Mouse (Mus musculus) fat pad, adult 2 months (tissue): ENCODE data around the gene Cx3cr1.

Experiments
- DNase-seq: peaks from one replicate; pipeline ENCODE4 v3.0.0-alpha.2; 2011; ENCODE audit warnings: low read depth, low spot score; ENCODE audit errors: extremely low read depth

The Cx3cr1 gene

DNA sequence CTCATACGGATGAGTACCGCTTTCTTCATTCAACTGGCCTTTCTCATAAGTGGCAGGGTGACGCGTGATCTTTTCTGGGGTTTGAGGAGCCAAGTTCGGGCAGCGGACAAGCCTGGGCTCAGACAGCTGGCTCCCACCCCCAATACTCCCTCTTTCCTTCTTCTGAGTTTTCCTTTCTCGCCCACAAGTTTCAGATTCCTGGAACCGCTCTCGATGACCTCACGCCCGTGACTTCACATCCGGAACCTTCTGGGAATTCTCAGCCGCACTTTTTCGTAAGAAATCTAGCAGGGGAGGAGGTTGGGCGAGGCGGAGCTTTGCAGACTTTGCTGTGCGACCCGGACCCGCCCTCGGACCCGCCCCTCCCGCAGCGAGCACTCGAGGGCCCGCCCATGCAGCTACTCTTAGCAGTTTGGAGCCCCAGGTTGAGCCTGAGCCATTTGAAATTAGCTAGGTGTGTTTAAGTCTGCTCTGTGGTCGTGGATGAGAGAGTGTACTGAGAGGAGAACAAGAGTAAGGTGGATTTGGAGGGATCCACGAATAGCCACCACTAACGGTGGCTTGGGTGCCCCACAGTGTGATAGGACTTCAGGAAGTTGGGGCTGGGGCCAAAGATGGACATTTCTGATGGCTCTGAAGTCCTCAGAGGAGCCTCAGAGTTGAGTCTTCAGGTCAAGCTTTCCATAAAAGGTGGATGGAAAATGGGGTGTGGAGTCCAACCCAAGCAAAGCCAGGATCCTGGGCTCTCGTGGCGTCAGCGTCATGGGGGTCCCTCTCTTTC, 67.5 kb downstream of the Cx3cr1 start:
- DNase-seq, result no peak

DNA sequence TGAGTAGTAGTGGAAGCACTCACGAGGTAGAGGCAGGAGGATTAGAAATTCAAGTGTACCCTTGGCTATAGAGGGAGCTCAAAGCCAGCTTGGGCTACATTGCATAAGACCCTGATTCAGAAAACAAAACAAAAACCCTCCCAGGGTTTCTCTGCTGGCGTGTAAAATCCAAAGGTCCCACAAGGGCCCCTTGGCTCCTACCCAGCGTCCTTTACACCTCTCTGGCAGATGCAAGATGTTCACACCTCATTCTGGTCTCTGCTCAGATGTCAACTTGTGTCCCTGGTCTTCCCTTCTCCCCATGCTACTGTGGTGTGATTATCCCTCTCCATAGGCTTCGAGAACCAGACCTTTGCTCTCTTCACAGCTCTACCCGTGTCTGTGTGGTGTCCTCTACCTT, 68.9 kb downstream of the Cx3cr1 start:
- no peak for DNase-seq

DNA sequence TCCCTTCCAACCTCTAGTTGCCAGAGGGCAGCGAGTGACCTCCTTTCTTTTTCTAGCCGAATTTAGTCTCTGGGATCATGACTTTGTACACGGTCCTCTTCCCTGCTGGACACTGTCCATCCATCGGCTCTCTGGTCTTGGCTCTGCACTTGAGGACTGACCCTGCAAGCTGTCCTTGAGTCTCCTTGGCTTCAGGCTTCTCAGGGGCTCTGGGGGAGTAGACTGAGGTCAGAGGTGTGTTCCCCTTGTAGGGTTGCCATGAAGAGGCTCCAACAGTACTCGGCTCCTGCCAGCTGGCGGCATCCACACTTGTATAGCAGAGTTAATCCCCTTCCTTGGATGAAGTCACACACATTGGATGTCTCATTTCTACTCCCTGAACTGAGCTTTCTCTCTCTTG, 70.0 kb downstream of the Cx3cr1 start:
- no peak for DNase-seq

DNA sequence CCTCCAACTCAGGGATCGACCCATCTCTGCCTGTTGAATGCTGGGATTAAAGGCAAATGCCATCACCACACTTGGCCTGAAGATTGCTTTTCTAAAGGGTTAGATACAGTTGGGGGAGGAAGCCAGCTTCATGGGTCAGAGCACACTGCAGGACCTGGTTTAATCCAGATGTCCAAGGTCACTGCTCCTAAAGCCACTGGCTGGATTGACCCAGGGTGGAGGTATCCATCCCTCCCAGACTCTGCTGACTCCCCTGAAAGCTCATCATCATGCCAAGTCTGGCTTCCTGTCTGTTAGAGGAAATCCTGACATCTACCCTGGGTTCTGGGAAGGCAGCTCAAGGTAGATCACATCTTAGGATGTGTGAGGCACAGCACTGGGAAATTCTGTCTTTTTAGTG, 70.9 kb downstream of the Cx3cr1 start:
- no peak for DNase-seq

DNA sequence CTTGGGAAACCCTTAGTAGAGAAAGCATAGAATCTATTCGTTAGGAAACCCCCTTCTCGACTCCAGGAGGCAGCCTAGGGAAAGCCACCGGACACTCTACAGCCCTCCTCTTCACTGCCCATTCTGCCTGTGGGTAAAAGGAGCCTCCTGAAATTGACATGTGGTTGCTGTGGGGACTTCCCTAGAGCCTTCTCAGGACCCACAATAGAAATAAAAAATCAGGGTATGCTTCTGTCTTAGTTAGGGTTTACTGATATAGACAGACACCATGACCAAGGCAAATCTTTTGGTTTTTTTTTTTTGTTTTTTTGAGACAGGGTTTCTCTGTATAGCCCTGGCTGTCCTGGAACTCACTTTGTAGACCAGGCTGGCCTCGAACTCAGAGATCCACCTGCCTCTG, 73.6 kb downstream of the Cx3cr1 start:
- no peak for DNase-seq

DNA sequence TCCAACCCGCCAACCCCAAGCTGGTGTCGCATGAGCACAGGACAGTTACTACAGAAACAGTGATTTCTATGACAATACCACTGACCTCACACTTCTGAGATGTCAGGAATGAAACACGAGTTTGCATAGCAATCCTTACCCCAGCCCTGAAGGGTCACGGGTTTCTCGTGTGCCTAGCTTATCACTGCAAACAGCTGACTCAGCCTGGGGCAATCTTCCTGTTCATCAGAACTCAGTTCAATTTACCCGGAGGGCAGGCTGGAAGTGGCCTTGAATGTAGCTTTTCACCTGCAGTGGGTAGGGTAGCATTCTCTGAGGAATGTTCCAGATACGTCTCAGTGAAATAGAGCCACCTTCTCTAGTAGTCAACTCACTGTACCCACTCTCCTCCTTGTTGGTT, 75.5 kb downstream of the Cx3cr1 start:
- no peak for DNase-seq

DNA sequence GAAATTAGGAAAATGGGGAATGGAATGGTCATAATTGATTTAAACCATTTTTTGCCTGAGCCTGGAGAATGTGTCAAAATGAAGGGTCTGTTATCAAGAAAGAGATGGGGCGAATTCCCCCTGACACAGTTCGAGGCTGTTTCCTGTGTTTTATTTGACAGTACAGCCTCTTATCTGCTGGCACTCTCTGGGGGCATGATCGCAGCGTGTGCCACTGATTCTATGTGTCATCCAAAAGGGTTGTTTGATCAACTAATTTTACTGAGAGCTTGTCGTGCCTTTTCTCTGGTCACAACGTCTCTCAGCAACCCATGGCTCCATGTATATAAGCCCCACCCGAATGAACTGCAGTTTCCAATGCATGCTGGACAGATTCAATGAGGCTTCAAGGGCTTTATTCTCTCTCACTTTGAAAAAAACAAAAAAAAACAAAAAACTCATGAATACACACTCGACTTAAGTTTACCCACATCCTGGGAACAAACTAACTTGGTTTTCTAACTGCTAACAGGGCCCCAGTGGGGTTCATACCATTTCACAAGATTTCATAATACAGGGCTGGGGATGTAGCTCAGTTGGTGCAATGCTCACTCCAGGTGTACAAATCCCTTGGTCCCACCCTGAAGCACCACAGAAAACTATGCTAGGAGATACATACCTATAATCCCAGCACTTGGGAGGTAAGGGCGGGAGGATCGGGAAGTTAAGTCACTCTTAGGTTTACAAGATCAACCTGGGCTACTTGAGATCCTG, 76.4 kb downstream of the Cx3cr1 start:
- DNase-seq, result no peak

- no peak for DNase-seq
Measured at GRCm38 (mm10) chr9:119991310-119991709, 78.4 kb downstream of the Cx3cr1 start.

DNA sequence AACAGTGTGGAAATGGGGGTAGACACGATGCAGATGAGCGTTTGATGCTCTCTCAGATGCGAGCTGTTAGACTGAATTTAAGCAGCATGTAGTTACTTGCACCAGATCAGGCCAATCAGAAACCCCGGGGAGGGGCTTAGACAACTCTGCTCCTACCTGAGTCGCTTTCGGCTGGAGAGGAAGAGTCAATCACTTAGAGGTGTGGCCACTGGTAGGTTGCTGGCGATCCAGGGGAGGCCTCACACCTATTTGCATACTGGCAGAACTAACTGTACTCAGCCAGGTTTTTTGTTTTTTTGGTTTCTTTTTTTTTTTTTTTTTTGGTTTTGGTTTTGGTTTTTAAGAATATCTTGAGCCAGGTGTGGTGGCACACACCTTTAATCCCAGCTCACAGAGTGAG, 81.4 kb downstream of the Cx3cr1 start:
- no peak for DNase-seq

GRCm38 (mm10) chr9:119985881-119986574, 83.7 kb downstream of the Cx3cr1 start:
- DNase-seq, result no peak

- no peak for DNase-seq
Measured at GRCm38 (mm10) chr9:119984536-119985011, 85.1 kb downstream of the Cx3cr1 start, which contains the start of gene Csrnp1. Gene Csrnp1 (minus strand): TSS chr9:119984658.

DNA sequence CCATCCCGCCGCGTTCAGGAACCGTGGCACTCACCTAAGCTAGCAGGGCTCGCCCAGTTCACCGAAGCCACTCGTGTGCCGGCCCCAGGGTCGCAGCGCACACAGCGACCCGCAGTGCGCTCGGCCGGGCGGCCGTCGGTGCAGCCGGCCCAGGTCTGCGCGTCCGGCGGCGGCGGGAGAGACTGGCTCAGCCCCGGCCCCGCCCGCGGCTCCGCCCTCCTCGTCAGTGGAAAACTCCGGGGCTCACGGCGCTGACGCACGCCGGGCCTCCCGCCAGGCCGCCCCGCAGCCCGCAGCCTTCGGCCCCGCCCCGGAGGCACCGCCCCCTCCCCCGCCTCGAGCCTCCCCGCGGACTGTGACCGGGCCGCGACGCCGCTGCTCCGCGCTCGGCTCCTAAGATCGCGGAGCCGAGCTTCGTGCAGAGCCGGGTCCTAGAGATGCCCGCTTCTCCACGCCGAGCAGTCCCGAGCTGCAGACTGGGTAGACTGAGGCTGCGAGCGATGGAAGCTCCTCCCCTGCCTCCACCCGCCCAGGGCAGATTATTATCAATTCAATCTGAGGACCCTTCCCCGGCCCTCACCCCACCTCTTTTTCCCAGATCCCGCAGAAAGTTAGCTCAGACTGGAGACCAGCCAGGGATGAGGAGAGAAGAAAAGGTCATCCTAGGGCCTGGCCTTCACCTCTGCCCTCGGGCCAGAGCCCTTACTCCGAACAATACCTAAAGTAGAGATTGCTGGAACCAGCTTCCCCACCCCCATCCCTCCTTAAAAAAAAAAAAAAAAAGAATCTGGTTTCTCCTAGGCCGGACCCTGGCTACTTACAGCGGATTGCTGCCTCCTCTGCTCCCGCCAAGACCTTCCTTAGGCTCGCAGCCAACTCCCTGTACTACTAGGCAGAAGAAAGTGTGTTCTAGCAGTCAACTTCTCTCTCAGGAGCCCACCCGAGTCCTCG, 85.8 kb downstream of the Cx3cr1 start:
- DNase-seq, result no peak

GRCm38 (mm10) chr9:119982956-119983551, 86.6 kb downstream of the Cx3cr1 start:
- DNase-seq, result no peak

- DNase-seq, result no peak
Measured at GRCm38 (mm10) chr9:119982241-119982811, 87.4 kb downstream of the Cx3cr1 start.

GRCm38 (mm10) chr9:119981183-119982179, 88.2 kb downstream of the Cx3cr1 start:
- DNase-seq, result no peak

DNA sequence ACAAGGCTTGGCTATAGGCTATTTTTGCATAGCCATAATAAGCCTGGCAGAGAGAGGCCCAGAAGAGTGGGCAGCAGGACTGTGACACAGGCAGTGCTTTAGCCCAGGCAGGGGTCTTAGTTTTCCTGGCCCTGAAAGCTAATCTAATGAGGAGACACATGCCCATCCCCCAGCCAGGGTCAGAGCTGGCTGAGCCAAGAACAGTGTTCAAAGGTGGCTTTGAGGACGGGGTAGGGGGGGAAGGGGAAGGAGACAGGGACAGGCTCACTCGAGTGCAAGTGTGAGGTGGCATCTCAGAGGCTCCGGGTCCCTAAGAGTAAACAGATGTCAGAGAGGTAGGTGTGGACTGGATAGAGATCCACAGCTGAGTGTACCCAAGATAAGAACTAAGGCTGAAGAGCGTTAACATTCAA, 88.9 kb downstream of the Cx3cr1 start:
- no peak for DNase-seq

DNA sequence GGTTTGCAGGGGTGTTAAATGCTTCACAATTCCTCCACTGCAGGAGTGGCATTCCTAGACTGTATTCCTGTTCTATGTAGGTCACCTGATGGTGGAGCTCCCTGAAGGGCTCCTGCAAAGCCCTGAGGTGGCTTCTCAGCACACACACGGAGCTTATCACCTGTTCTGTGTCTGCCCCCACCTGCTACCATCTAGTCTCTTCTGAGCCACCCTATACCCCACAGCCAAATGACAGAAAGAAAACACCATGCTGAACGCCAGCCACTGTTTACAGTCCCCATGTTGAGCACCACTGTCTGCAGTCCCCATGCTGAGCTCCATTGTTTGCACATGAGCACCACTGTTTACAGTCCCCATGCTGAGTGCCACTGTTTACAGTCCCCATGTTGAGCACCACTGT, 89.9 kb downstream of the Cx3cr1 start:
- DNase-seq, result no peak

DNA sequence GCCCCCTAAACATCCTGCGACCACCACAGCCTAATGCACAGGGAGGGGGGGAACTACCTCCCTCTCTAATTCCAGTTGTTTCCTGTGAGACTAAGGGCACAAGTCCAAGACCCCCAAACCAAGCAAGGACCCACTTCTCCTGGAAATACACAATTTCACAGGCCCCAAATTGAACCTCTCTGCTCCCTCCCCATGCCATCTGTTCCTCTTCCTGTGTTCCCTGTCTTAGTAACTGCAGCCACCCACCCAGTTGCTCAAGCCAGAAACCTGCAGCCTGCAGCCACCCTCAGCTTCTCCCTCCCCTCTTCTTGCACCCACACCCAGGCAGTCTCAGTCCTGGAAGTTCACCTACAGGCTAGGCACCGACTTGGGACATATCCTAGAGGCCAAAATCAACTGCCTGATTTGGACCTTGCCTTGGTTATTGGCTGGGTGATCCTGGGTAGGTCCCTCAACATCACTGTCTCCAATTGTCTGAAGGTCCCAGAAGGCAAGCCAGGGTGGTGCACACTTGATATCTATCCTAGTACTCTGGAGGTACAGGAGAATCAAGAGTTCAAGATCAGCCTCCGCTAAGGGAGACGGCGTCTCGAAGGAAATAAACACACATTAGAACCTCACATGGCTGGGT, 90.8 kb downstream of the Cx3cr1 start:
- no peak for DNase-seq
